Mouse (Mus musculus) cerebellum, adult 2 months (tissue): ENCODE data around the gene Edem1.

Source experiments
- CTCF ChIP-seq: fragments of 200-500 bp; IDR thresholded peaks from 2 replicates; pipeline ENCODE4 v1.5.1; 2011; ENCODE audit warnings: low read depth, mild to moderate bottlenecking, control low read depth, low read length, moderate library complexity, borderline replicate concordance; ENCODE audit not compliant: insufficient read depth
- POLR2A ChIP-seq: fragments of 200-500 bp; IDR thresholded peaks from 2 replicates; pipeline ENCODE4 v1.6.1; 2011; ENCODE audit warnings: low read length, control low read depth, borderline replicate concordance; ENCODE audit not compliant: insufficient read depth

GRCm38 (mm10) chr6:108833963-108834697 is 5.7 kb downstream of the Edem1 start:
- no peak for TF ChIP-seq CTCF
- no peak for TF ChIP-seq POLR2A
